Mouse (Mus musculus) spleen, adult 2 months (tissue): ENCODE data around the gene Iqgap1. TPM values are rescaled to one million over a fixed set of nuclear protein-coding genes. Genes with fewer than 3 reads are reported as not detected.

Experiments used
- DNase-seq, 2 experiments: peaks; one replicate each; pipeline versions ENCODE4 v3.0.0 to v3.0.0-alpha.2; 2012 to 2021; ENCODE audit warnings: low spot score in 2 of 2, low read depth in 1 of 2
- H3K27ac ChIP-seq: fragments of 200-500 bp; 2 replicates; pipeline ENCODE4 v1.5.1; 2012; ENCODE audit warnings: low read length, inconsistent platforms; ENCODE audit not compliant: insufficient read depth
- H3K27me3 ChIP-seq: fragments of 200-500 bp; 2 replicates; pipeline ENCODE4 v1.6.1; 2012; ENCODE audit warnings: mild to moderate bottlenecking, moderate library complexity, low read length, inconsistent platforms; ENCODE audit not compliant: control insufficient read depth, insufficient read depth
- H3K36me3 ChIP-seq: fragments of 200-500 bp; 2 replicates; pipeline ENCODE4 v1.6.1; 2012; ENCODE audit warnings: mild to moderate bottlenecking, low read length, inconsistent platforms; ENCODE audit not compliant: control insufficient read depth, insufficient read depth
- H3K4me1 ChIP-seq: fragments of 200-500 bp; 2 replicates; pipeline ENCODE4 v1.6.1; 2011; ENCODE audit warnings: inconsistent platforms; ENCODE audit not compliant: control insufficient read depth, insufficient read depth, insufficient read length
- H3K4me3 ChIP-seq: fragments of 200-500 bp; 2 replicates; pipeline ENCODE4 v1.5.1; 2011; ENCODE audit warnings: mild to moderate bottlenecking, inconsistent platforms; ENCODE audit not compliant: insufficient read depth, insufficient read length; ENCODE audit errors: extremely low read depth
- CTCF ChIP-seq: fragments of 200-500 bp; IDR thresholded peaks from 2 replicates; pipeline ENCODE4 v1.5.1; 2011; ENCODE audit warnings: mild to moderate bottlenecking, inconsistent platforms; ENCODE audit not compliant: insufficient read depth, insufficient read length, insufficient replicate concordance; ENCODE audit errors: extremely low read depth
- POLR2A ChIP-seq: fragments of 200-500 bp; IDR thresholded peaks from 2 replicates; pipeline ENCODE4 v1.6.1; 2011; ENCODE audit warnings: low read depth, low read length, inconsistent platforms
- WGBS: fragments of 180-500 bp; shearing (Covaris S2); methylation state at CpG from one replicate; pipeline ENCODE4 v1.1.7; 2018; 5-methylcytosine and 5-hydroxymethylcytosine counted together
- polyA plus RNA-seq: library from polyadenylated mRNA; depleted of rRNA; stranded (reverse); fragments of >200 nt; gene quantifications from 2 replicates; pipeline ENCODE4 v1.2.3, GENCODE M21; 2012

The Iqgap1 gene
- polyA plus RNA-seq, 1 experiment, result 55.9 TPM

GRCm38 (mm10) chr7:80864151-80864550 lies 38.4 kb upstream of the Iqgap1 start:
- TF ChIP-seq POLR2A, result no peak
- no peak for TF ChIP-seq CTCF
- 28% methylated on average over 1 of the region's 1 CpGs for WGBS

GRCm38 (mm10) chr7:80863520-80863919 lies 37.7 kb upstream of the Iqgap1 start:
- H3K36me3 ChIP-seq, result peaks cover 2% of the 10 kb centered on the region
- H3K4me1 ChIP-seq, result peaks cover 8% of the 10 kb centered on the region; the same call in 1 of the 2 replicates
- WGBS, result 60% methylated on average over 5 of the region's 5 CpGs
- no peaks in the 10 kb centered on the region for H3K27me3 ChIP-seq
- no peak for DNase-seq
- no peak for TF ChIP-seq CTCF
- no peak for TF ChIP-seq POLR2A
- peak overlapping the region; percentile 69 for H3K27ac ChIP-seq
- H3K4me3 ChIP-seq, result peak overlapping the region; percentile 22; the same call in 1 of the 2 replicates

More at GRCm38 (mm10) chr7:80864151-80864550, 38.4 kb upstream of the Iqgap1 start:
- no peak for DNase-seq
- Histone ChIP-seq H3K27me3 (no peaks in the 10 kb centered on the region), H3K4me3 (no peak overlapping the region), H3K4me1 (peaks cover 8% of the 10 kb centered on the region; the same call in 1 of the 2 replicates), H3K27ac (peak overlapping the region; percentile 69; the same call in 1 of the 2 replicates), H3K36me3 (peaks cover 2% of the 10 kb centered on the region)

GRCm38 (mm10) chr7:80862475-80862874 lies 36.7 kb upstream of the Iqgap1 start:
- Histone ChIP-seq H3K27ac (no peak overlapping the region), H3K4me3 (no peak overlapping the region), H3K27me3 (no peaks in the 10 kb centered on the region), H3K4me1 (peaks cover 8% of the 10 kb centered on the region; the same call in 1 of the 2 replicates), H3K36me3 (no peaks in the 10 kb centered on the region)
- WGBS, result 68% methylated on average over 2 of the region's 2 CpGs
- no peak for DNase-seq
- TF ChIP-seq CTCF (no peak), POLR2A (no peak)

- H3K4me3 ChIP-seq, result peak within 1 kb of the TSS; percentile 92
- peak within 1 kb of the TSS; percentile 69 for H3K27ac ChIP-seq
- peak; percentile 85 to 88 for DNase-seq
- H3K27me3 ChIP-seq, result no peaks in the 10 kb centered on the region
- H3K36me3 ChIP-seq, result no peaks in the 10 kb centered on the region
- H3K4me1 ChIP-seq, result peaks cover 9% of the 10 kb centered on the region; the same call in 1 of the 2 replicates
- TF ChIP-seq POLR2A (no peak; the same call in 1 of the 2 replicates), CTCF (no peak)
- under 1% methylated on average over 40 of the region's 40 CpGs for WGBS
Measured at GRCm38 (mm10) chr7:80860729-80861274, 35.0 kb upstream of the Iqgap1 start, which contains the start of gene Zscan2. TSS of gene Zscan2 (plus strand) at chr7:80860920.

GRCm38 (mm10) chr7:80860227-80860626 lies 34.5 kb upstream of the Iqgap1 start:
- Histone ChIP-seq H3K27me3 (no peaks in the 10 kb centered on the region), H3K36me3 (no peaks in the 10 kb centered on the region), H3K4me3 (peak overlapping the region; percentile 63), H3K4me1 (peaks cover 5% of the 10 kb centered on the region; the same call in 1 of the 2 replicates), H3K27ac (no peak overlapping the region)
- TF ChIP-seq CTCF (no peak), POLR2A (no peak)
- peak; percentile 51 to 60 for DNase-seq
- WGBS, result under 1% methylated on average over 13 of the region's 13 CpGs

- TF ChIP-seq CTCF (peak; percentile 78; the same call in 1 of the 2 replicates), POLR2A (no peak)
- peak; percentile 49 to 81 for DNase-seq
Measured at GRCm38 (mm10) chr7:80857181-80857580, 31.4 kb upstream of the Iqgap1 start.

GRCm38 (mm10) chr7:80855316-80855715 lies 29.5 kb upstream of the Iqgap1 start:
- H3K27ac ChIP-seq, result no peak overlapping the region
- no peaks in the 10 kb centered on the region for H3K36me3 ChIP-seq
- H3K4me3 ChIP-seq, result no peak overlapping the region
- H3K27me3 ChIP-seq, result no peaks in the 10 kb centered on the region
- no peak for DNase-seq
- peaks cover 2% of the 10 kb centered on the region; the same call in 1 of the 2 replicates for H3K4me1 ChIP-seq
- TF ChIP-seq POLR2A (no peak), CTCF (no peak)

More at GRCm38 (mm10) chr7:80857181-80857580, 31.4 kb upstream of the Iqgap1 start:
- 13% methylated on average over 6 of the region's 6 CpGs for WGBS
- Histone ChIP-seq H3K4me1 (peaks cover 2% of the 10 kb centered on the region; the same call in 1 of the 2 replicates), H3K27me3 (no peaks in the 10 kb centered on the region), H3K36me3 (no peaks in the 10 kb centered on the region), H3K27ac (no peak overlapping the region), H3K4me3 (no peak overlapping the region)
